Mouse (Mus musculus): ENCODE results near the gene Tex21. TPM values are rescaled to one million over a fixed set of nuclear protein-coding genes. Genes with fewer than 3 reads are reported as not detected.
A peak's percentile ranks its signal among the peaks of the same experiment; 100 is the strongest.
"Not testable (repeated sequence)": the region's sequence is repeated elsewhere in the genome, so short reads cannot be mapped to it uniquely, and the experiment has no call there.

Gene Tex21
- total RNA-seq, 4 experiments from 2014 or later: not detected

DNA sequence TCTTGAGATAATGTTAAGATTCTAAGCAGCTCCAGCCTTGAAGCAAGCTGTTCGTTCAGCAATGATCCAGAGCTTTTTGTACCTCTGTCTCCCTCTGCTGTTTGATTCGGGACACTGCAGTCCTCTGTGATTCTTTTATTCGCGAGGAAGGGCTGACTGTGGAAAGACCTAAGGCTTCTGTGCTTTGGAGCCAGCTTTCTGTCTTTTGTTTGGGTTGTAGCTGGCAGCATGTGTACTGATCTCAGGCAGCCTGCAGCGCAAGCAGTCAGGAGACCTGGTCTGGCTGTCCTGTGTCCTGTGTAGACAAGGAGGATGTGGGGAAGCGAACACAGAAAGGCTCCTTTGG, 49.9 kb downstream of the Tex21 start:
- DNase-seq (ENCODE audit: low spot score in 2 of 2): peak; percentile 36 to 40

DNA sequence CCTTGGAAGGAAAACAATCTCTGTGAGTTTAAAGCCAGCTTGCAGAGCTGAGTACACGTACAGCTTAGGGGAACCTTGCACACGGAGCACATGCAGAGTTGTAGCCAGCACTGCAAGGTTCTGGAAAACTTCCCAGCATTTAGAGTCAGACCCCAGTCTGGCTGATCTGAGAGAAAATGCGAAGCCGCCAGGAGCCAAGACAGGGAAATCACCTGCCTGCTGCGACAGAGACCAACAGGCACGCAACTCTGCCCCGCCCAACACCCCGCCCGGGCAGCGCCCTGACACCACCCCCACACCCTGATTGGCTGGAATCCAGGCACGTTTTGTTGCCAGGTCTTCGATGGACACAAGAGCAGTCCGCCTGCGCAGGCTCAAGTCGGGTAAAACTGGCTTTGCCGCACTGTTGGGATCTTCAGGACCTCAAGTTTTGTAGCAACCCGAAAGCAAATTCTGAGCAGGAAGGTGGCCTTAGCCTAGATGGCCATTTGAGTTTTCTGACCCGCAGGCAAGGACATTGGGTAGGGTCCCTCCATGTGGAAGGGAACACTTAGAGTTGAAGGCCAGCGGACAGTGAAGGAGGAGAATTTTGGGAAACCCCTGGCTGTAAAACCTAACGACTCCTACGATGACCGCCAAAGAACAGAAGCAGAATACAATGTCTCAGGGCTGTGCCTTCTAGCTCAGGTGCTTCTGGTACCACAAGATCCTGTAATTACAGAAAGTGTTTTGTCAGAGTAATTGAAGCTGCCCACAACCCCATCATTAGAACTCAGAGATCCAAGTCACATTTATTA, 50.4 kb downstream of the Tex21 start:
- peak; percentile 41 to 68 for DNase-seq (ENCODE audit: low spot score in 2 of 2)

GRCm38 (mm10) chr12:76194526-76194925, 52.0 kb downstream of the Tex21 start:
- DNase-seq (ENCODE audit: low spot score in 2 of 2): no peak

DNA sequence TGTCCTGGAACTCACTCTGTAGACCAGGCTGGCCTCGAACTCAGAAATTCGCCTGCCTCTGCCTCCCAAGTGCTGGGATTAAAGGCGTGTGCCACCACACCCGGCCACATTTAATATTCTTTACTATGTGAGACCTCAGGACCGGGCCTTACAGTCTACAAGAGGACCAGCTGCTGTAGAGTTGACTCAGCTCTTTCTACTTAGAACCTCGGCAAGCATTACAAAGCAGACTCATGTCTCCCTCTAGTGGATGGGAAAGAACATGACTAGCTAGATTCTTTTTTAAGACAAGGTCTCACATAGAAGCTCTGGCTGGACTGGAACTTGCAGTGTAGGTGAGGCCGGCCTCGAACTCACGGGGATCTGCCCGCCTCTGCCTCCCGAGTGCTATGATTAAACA, 55.6 kb downstream of the Tex21 start:
- no peak for DNase-seq (ENCODE audit: low spot score in 2 of 2)

DNA sequence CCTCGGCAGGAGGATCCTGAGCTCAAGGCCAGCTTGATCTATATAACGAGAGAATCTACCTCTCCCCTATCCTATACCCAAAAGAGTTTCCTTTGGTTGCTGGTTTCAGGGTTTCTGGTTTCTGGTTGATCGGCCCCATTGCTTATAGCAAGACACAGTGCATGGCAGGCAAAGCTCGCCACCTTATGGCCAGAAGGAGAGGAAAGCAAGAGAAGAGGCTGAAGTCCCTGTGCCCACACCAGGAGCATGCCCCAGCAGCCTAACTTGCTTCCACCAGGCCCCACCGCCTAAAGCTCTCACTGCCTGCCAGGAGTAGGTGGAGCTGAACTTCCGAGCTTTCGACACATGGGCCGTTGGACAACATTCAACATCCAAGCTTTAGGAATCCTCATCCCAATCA, 58.7 kb downstream of the Tex21 start:
- DNase-seq (ENCODE audit: low spot score in 2 of 2): no peak

- no peak for DNase-seq (ENCODE audit: low spot score in 2 of 2)
Measured at GRCm38 (mm10) chr12:76186473-76186872, 60.1 kb downstream of the Tex21 start.

- DNase-seq (ENCODE audit: low spot score in 2 of 2): no peak
Measured at GRCm38 (mm10) chr12:76185167-76185816, 61.3 kb downstream of the Tex21 start.

GRCm38 (mm10) chr12:76184271-76184670, 62.3 kb downstream of the Tex21 start:
- DNase-seq (ENCODE audit: low spot score in 2 of 2): no peak

- no peak for DNase-seq (ENCODE audit: low spot score in 2 of 2)
Measured at GRCm38 (mm10) chr12:76182831-76183230, 63.7 kb downstream of the Tex21 start.

GRCm38 (mm10) chr12:76181471-76181870, 65.1 kb downstream of the Tex21 start:
- DNase-seq (ENCODE audit: low spot score in 2 of 2): no peak

- no peak for DNase-seq (ENCODE audit: low spot score in 2 of 2)
Measured at GRCm38 (mm10) chr12:76180442-76180841, 66.1 kb downstream of the Tex21 start.

DNA sequence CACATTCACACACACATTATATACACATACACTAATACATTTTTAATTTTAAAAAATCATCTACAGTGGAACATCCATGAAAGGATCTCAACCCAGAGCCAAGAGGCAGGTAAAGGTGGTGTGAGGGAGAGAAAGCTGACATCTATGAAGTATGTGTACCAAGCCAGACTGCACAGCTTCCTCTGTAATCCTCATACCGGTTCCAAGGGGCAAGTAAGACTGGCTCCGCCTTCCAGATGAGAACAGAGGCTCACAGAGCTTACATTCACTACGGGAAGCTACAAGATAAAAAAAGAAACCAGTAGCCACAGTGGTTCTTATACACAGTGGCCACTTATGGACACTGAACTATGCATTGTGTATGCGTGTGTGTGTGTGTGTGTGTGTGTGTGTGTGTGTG, 67.0 kb downstream of the Tex21 start:
- no peak for DNase-seq (ENCODE audit: low spot score in 2 of 2)

DNA sequence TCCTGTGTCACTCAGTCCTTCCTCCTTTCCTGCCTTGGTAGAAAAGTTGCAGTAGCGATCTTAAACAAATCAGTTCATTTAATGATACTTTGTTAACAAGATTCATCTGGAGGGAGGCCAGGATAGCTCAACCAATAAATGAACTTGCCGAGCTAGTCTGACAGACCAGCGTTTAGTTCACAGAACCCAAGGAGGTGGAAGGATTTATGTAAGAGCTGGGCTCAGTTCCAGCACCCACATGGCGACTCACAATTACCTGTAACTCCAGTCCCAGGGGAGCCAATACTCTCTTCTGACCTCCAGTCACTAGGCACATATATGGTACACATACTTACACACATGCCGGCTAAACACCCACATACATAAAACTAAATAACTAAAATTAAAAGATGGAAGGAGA, 67.5 kb downstream of the Tex21 start:
- DNase-seq (ENCODE audit: low spot score in 2 of 2): no peak

DNA sequence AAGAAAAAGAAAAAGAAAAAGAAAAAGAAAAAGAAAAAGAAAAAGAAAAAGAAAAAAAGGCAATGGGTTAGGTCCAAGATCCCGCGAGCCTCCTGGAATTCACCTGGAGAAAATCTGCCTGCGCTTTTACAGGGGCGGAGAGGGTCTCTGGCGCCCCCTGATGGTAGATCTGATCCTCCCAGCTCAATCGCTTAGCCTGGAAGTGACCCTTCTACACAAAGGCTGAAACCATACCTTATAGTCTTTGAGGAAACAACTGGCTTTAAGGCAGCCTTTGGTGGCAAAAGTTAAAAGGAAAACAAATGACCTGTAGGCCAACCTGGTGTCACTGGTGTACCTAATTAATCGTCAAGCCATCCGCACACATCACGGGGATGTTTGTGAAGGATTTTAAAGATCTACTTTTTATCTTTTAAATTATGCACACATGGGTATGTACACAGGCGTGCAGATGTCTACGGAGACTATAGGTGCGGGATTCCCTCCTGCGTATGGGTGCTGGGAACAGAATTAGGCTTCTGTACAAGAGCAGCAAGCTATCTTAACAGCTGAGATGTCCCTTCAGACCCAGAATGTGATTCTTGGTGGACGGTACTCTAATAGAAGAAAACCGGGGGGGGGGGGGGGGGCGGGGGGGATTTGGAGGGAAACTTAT, 68.6 kb downstream of the Tex21 start:
- peak in 1 of 2 experiments; percentile 28 for DNase-seq (ENCODE audit: low spot score in 2 of 2)

- no peak for DNase-seq (ENCODE audit: low spot score in 2 of 2)
Measured at GRCm38 (mm10) chr12:76177000-76177863, 69.3 kb downstream of the Tex21 start, which contains the start of gene Esr2. Esr2 (minus strand) TSS chr12:76177259.

GRCm38 (mm10) chr12:76165641-76166040, 80.9 kb downstream of the Tex21 start:
- DNase-seq (ENCODE audit: low spot score in 2 of 2): peak in 1 of 2 experiments; percentile 20

- not testable (repeated sequence) for DNase-seq (ENCODE audit: low spot score in 2 of 2)
Measured at GRCm38 (mm10) chr12:76152389-76152788, 94.2 kb downstream of the Tex21 start.
